Mouse (Mus musculus) megakaryocyte, embryonic 14.5 days (primary cell): Measurements from ENCODE around the gene Srpk2. TPM values are rescaled to one million over a fixed set of nuclear protein-coding genes. Genes with fewer than 3 reads are reported as not detected.
A peak's percentile ranks its signal among the peaks of the same experiment; 100 is the strongest.

Experiments used
- H3K27me3 ChIP-seq: replicated peaks from 2 replicates; pipeline ENCODE3; 2012; ENCODE audit warnings: inconsistent platforms
- H3K36me3 ChIP-seq: replicated peaks from 2 replicates; pipeline ENCODE3; 2012; ENCODE audit warnings: low read length, inconsistent platforms, mixed read lengths
- H3K4me1 ChIP-seq: 2 replicates; pipeline ENCODE4 v1.6.1; 2012; ENCODE audit warnings: inconsistent platforms
- H3K4me3 ChIP-seq: replicated peaks from 2 replicates; pipeline ENCODE3; 2012; ENCODE audit warnings: moderate library complexity, mild to moderate bottlenecking, inconsistent platforms
- H3K9me3 ChIP-seq: 2 replicates; pipeline ENCODE4 v1.6.1; 2012; ENCODE audit warnings: inconsistent platforms
- FLI1 ChIP-seq: IDR thresholded peaks from 2 replicates; pipeline ENCODE4 v1.6.1; 2012; ENCODE audit warnings: low read length, inconsistent platforms, mixed read lengths
- GATA1 ChIP-seq: IDR thresholded peaks from 3 replicates; pipeline ENCODE4 v1.6.1; 2012; ENCODE audit warnings: mixed read lengths, low read length, inconsistent platforms, borderline replicate concordance
- polyA plus RNA-seq: library from polyadenylated mRNA; stranded (reverse); fragments of >175 nt; gene quantifications from 2 replicates; pipeline ENCODE4 v1.2.3, GENCODE M21; 2012; ENCODE audit warnings: low replicate concordance; ENCODE audit not compliant: insufficient read depth

Srpk2 gene
- polyA plus RNA-seq, 1 experiment, result 1.5 TPM

- Histone ChIP-seq H3K4me1 (peaks cover 21% of the 10 kb centered on the region), H3K4me3 (peak overlapping the region; percentile 91), H3K36me3 (no peaks in the 10 kb centered on the region), H3K9me3 (no peaks in the 10 kb centered on the region), H3K27me3 (no peaks in the 10 kb centered on the region)
- no peak for TF ChIP-seq FLI1
- no peak for TF ChIP-seq GATA1
These were observed 67.9 kb downstream of the Srpk2 start for GRCm38 (mm10) chr5:23616270-23617103.

- Histone ChIP-seq H3K36me3 (no peaks in the 10 kb centered on the region), H3K4me3 (peak overlapping the region; percentile 91), H3K4me1 (peaks cover 20% of the 10 kb centered on the region), H3K27me3 (no peaks in the 10 kb centered on the region), H3K9me3 (no peaks in the 10 kb centered on the region)
- TF ChIP-seq FLI1 (no peak), GATA1 (no peak)
These were observed 68.7 kb downstream of the Srpk2 start for GRCm38 (mm10) chr5:23615586-23616269.

GRCm38 (mm10) chr5:23612856-23613255 lies 71.6 kb downstream of the Srpk2 start:
- peaks cover 17% of the 10 kb centered on the region for H3K4me1 ChIP-seq
- TF ChIP-seq GATA1 (no peak), FLI1 (no peak)
- H3K27me3 ChIP-seq, result no peaks in the 10 kb centered on the region
- no peaks in the 10 kb centered on the region for H3K36me3 ChIP-seq
- H3K4me3 ChIP-seq, result no peak overlapping the region
- H3K9me3 ChIP-seq, result no peaks in the 10 kb centered on the region

- H3K4me1 ChIP-seq, result peaks cover 16% of the 10 kb centered on the region
- H3K4me3 ChIP-seq, result peak overlapping the region; percentile 78
- H3K9me3 ChIP-seq, result no peaks in the 10 kb centered on the region
- no peaks in the 10 kb centered on the region for H3K27me3 ChIP-seq
- peaks cover 3% of the 10 kb centered on the region for H3K36me3 ChIP-seq
- TF ChIP-seq FLI1 (no peak), GATA1 (no peak)
These were observed 80.2 kb downstream of the Srpk2 start for GRCm38 (mm10) chr5:23604036-23604705.

GRCm38 (mm10) chr5:23599750-23600537 lies 84.5 kb downstream of the Srpk2 start:
- Histone ChIP-seq H3K9me3 (no peaks in the 10 kb centered on the region), H3K4me1 (peaks cover 33% of the 10 kb centered on the region), H3K27me3 (no peaks in the 10 kb centered on the region), H3K36me3 (peaks cover 3% of the 10 kb centered on the region), H3K4me3 (no peak overlapping the region)
- no peak for TF ChIP-seq FLI1
- no peak for TF ChIP-seq GATA1

GRCm38 (mm10) chr5:23599171-23599570 lies 85.2 kb downstream of the Srpk2 start:
- Histone ChIP-seq H3K4me3 (no peak overlapping the region), H3K36me3 (peaks cover 3% of the 10 kb centered on the region), H3K9me3 (no peaks in the 10 kb centered on the region), H3K4me1 (peaks cover 27% of the 10 kb centered on the region), H3K27me3 (no peaks in the 10 kb centered on the region)
- TF ChIP-seq GATA1 (no peak), FLI1 (no peak)

- no peak for TF ChIP-seq FLI1
- no peak for TF ChIP-seq GATA1
- peaks cover 25% of the 10 kb centered on the region for H3K4me1 ChIP-seq
- no peak overlapping the region for H3K4me3 ChIP-seq
- peaks cover 3% of the 10 kb centered on the region for H3K36me3 ChIP-seq
- H3K9me3 ChIP-seq, result no peaks in the 10 kb centered on the region
- no peaks in the 10 kb centered on the region for H3K27me3 ChIP-seq
These were observed 85.9 kb downstream of the Srpk2 start for GRCm38 (mm10) chr5:23598491-23598890.

GRCm38 (mm10) chr5:23597999-23598398 lies 86.4 kb downstream of the Srpk2 start:
- peaks cover 25% of the 10 kb centered on the region for H3K4me1 ChIP-seq
- H3K36me3 ChIP-seq, result peaks cover 3% of the 10 kb centered on the region
- no peaks in the 10 kb centered on the region for H3K9me3 ChIP-seq
- H3K4me3 ChIP-seq, result no peak overlapping the region
- no peak for TF ChIP-seq FLI1
- TF ChIP-seq GATA1, result no peak; the same call in 2 of the 3 replicates
- H3K27me3 ChIP-seq, result no peaks in the 10 kb centered on the region

- Histone ChIP-seq H3K36me3 (peaks cover 3% of the 10 kb centered on the region), H3K4me1 (peaks cover 25% of the 10 kb centered on the region), H3K4me3 (no peak overlapping the region), H3K9me3 (no peaks in the 10 kb centered on the region), H3K27me3 (no peaks in the 10 kb centered on the region)
- no peak for TF ChIP-seq FLI1
- TF ChIP-seq GATA1, result no peak
These were observed 87.1 kb downstream of the Srpk2 start for GRCm38 (mm10) chr5:23597260-23597864.
